Mouse (Mus musculus) liver, adult 2 months (tissue): ENCODE results near the gene Zfp408.

Experiments
- CTCF ChIP-seq: fragments of 200-500 bp; IDR thresholded peaks from 2 replicates; pipeline ENCODE4 v1.5.1; 2011; ENCODE audit warnings: low read depth, low read length, control low read depth
- POLR2A ChIP-seq: fragments of 200-500 bp; IDR thresholded peaks from 2 replicates; pipeline ENCODE4 v1.6.1; 2011; ENCODE audit warnings: low read length, control low read depth; ENCODE audit not compliant: insufficient read depth; ENCODE audit errors: extremely low read depth

DNA sequence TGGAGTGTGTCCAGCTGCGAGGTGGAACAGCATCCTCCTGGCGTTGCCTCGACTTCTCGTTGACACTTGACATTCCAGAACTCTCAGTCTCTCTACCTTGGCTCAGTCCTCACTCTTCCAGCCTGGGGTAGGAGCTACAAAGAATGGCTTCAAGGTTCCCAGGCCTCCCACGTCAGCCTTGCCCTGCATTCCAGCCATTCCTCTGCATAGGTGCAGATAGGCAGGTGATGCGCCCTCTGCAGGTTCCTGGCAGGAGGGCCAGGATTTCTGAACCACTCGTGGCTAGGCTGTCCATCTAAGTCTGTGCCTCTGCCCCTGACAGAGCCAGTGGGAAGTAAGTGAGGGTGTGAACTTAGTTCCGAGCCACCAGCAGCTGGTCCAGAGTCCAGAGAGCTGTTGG lies 7.2 kb upstream of the Zfp408 start:
- TF ChIP-seq CTCF (peak; percentile 41; the same call in 1 of the 2 replicates), POLR2A (no peak)
